Mouse (Mus musculus) CD4-positive helper T cell, adult 2 months (primary cell): Measurements from ENCODE around the gene Ntrk1.

Source experiments
- DNase-seq: peaks from one replicate; pipeline ENCODE4 v3.0.0-alpha.2; 2012; ENCODE audit warnings: low read depth, missing footprints, low spot score

Ntrk1 gene

DNA sequence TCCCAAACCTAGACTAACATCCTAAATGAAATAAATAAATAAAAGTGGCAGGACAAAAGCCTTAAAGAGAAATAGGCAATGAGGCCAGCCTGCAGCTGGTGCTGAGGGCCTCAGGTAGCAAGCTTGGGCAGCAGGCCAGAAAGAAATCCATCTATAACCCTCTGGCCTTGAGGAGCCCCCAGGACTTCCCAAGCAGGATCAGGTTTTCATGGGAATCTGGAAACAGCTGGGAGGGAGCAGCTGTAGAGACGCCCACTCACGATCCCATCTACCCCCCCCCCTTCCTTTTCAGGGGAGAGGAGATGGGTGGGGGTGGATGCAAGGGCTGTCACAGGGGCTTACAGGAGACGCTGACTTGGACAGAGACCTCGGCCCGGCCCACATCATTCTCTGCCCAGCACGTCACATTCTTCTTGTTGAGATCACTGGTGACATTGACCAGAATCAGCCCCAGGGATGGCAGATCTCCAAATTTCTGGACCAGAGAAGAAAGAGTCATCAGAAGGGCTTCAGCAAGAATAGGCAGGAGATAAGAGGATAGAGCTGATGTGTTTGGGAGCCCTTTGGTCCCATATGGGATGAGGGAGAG, 9.2 kb downstream of the Ntrk1 start:
- no peak for DNase-seq

- no peak for DNase-seq
Observed at GRCm38 (mm10) chr3:87785156-87785555, 9.8 kb downstream of the Ntrk1 start.

DNA sequence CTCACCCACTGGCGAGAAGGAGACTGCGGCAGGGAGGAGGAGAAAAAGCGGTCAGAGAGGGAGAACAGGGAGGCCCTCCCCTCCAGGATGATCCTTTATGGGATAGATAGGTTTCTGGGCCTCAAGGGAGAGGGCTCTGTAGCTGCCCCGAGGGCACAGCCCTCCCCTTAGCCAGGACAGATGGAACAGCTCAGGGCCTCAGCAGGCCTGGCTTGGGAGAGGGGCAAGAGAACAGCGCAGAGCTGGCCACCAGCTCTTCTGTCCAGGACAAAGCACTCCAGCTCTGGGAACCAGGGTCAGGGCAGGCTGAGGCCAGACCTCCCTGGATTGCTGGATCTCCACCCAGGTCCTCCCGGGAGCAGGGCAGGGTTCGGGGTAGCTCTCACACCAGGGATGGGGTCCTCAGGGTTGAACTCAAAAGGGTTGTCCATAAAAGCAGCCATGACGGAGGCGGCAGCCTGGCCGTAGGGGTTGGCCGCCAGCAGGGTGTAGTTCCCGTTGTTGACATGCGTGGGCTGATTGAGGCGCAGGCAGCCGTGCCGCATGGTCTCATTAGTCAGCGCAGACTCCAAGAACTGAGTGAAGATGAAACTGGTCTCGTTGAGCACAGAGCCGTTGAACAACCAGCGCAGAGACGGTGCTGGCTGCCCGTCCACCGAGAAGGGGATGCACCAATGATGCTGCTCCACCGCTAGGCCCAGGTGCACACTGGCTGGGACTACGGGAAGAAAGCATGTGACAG, 11.5 kb downstream of the Ntrk1 start:
- no peak for DNase-seq

DNA sequence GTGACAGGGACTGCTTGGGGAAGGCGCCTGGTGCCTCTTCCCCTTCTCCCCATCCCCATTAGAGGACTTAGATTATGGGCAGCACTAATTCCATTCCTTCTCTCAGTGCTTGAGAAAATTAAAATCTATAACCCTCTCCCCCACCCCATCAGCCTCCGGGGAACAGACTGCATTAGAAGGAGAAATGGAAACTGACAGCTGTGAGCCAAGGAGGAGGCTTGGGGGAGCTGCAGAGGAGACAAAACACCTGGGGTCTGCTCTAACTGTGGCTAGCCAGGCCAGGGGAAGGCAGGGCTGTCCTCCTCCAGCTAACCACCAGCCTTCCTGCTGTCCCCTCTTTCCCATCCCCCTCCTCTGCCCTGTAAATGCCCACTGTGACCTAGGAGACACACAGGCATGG, 15.9 kb downstream of the Ntrk1 start:
- no peak for DNase-seq

- DNase-seq: no peak
Observed at GRCm38 (mm10) chr3:87778283-87778682, 16.7 kb downstream of the Ntrk1 start.

GRCm38 (mm10) chr3:87771088-87771487, 23.9 kb downstream of the Ntrk1 start:
- no peak for DNase-seq

DNA sequence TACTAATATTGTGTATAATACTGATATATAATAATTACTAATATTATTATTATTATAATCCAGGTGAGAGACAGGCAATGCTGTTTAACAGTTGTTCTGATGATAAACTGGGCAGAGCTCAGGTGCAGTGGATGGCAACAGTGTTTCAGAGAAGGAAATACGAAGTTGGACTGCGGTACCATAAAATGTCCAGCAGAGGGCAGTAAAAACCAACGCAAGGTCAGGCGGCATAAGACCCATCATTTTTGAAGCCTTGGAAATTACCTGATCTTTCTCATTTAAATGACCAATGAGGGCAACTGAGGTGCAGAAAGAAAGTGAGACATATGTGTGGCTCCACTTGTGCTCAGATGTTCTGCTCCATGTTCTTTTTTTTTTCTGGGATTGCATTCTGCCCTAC, 24.7 kb downstream of the Ntrk1 start:
- peak; percentile 78 for DNase-seq

- DNase-seq: no peak
Observed at GRCm38 (mm10) chr3:87769506-87769905, 25.5 kb downstream of the Ntrk1 start.

GRCm38 (mm10) chr3:87768844-87769243, 26.1 kb downstream of the Ntrk1 start:
- peak; percentile 85 for DNase-seq

DNA sequence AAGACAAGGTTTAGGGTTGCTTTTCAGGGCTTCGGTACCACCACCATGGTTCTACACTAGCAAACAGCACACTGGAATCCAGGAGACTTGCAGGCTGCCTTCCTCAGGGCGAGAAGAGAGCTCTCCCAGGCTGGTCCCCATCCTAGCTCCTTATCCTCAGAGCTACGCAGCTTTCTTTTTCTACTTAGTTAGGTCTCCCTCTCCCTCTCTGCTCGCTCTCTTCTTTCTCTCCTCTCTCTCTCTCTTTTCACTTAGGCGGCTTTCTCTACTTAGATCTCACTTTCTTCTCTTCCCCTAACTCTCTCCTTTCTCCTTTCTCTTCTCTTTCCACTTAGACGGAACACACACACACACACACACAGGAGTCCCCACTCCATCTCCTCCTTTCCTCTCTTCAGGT, 26.5 kb downstream of the Ntrk1 start:
- DNase-seq: no peak

GRCm38 (mm10) chr3:87767764-87768163, 27.2 kb downstream of the Ntrk1 start:
- DNase-seq: no peak

DNA sequence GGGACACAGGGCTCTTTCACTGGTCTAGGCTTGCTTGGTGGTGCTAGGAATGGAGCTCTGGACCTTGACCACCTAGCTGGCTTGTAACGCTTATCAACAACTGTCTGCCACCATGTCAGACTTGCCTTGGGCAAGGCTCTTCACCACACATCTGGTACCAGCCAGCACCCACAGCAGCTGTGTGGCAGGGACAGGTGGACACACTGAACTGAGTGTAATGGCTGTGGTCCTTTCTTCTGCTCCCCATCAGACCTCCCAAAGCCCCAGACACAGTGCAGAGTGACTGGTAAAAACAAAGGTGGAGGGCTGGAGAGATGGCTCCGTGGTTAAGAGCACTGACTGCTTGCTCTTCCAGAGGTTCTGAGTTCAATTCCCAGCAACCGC, 28.7 kb downstream of the Ntrk1 start:
- no peak for DNase-seq

DNA sequence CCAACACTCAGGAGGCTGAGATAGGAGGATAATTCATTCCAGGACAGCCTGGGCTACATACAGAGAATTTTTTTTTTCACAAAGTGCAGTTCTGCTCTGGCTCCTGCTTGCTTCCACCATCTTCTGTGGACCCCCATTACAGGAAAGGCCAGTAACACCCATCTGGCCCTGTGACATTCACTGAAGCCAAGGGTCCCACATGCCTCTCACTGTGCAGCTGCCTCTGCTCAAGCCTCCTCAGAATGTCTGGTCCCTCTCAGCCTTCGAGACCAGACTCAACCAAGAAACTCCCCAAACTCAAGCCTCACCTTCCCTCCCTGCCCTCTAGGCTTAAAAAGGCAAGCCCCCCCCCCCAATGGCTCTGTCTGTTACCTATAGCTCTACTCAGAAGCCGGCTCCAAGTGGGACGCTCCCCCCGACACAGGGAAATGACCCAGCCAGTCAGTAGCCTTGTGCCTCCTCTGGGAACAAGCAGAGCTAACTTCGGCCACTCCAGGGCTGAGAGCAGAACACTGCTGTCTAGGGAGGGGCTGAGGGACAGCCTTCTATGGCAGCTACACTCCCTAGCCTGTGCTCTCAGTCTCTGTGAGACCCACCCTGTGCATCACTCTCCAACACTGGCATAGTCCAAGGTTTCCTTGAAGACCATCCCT, 29.2 kb downstream of the Ntrk1 start:
- DNase-seq: no peak

- DNase-seq: peak; percentile 81
Observed at GRCm38 (mm10) chr3:87765091-87765490, 29.9 kb downstream of the Ntrk1 start.

DNA sequence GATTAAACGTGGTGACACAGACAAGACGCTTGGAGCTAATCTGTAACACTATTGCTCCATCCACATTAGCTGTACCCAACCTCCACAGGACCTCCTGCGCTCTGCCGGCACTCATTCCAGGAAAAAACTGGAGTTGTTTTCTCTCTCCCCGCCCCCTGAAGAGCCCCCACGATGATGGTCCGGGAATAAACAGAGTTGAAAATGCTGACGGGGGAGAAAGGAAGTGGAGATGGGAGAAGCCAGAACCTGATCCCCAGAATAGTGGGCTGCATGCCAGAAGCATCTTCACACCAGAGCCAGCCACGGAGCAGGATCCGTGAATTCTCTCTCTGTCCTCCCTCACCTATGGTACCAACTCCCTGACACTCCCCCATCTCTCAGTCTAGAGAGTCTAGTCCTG, 30.5 kb downstream of the Ntrk1 start:
- DNase-seq: no peak

GRCm38 (mm10) chr3:87763683-87764289, 31.2 kb downstream of the Ntrk1 start:
- DNase-seq: peak; percentile 35

DNA sequence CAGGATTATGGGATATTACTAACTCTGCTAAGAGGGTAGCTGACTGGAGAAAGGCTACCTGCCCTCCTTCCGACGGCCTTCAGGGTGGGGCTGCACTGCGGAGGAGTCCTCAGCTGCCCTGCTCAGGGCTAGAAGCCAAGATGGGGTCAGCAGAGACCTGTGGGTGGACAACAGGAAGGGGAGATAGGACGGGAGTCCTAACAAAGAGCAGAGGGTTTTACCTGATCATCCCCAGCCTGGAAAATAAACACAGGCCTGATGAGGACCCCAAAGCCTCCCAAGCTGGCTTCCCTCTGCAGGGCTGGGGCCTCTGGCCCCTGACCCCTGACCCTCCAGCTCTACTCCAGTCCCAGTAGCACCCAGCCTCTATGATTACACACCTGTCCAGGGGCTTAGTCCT, 31.8 kb downstream of the Ntrk1 start:
- DNase-seq: no peak

GRCm38 (mm10) chr3:87761408-87762375, 33.3 kb downstream of the Ntrk1 start:
- DNase-seq: no peak

GRCm38 (mm10) chr3:87758641-87759040, 36.3 kb downstream of the Ntrk1 start:
- no peak for DNase-seq

GRCm38 (mm10) chr3:87756488-87756887, 38.5 kb downstream of the Ntrk1 start:
- no peak for DNase-seq

DNA sequence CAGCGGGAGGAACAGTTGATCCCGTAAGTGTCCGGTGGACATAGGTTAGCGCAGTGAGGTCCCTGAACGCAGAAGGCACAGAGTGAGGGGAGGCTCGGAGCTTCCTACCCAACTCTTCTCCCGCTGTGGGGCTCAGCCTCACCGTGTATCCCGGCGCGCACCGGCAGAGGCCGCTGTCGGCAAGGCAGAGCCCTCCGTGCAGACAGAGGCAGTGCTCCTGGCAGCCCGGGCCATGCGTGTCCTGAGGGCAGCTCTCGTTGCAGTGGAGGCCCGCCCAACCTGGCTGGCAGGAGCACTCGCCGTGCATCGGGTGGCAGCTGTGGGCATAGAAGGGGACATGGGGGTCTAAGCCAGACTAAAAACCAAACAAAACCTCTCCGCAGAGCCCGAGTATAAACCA, 39.0 kb downstream of the Ntrk1 start:
- DNase-seq: peak; percentile 67
